Mouse (Mus musculus): Measurements from ENCODE around the gene Lrrc8d.

The Lrrc8d gene

GRCm38 (mm10) chr5:105876925-105877774 lies 177.4 kb downstream of the Lrrc8d start:
- ATAC-seq (ENCODE audit: insufficient number of reproducible peaks, low FRiP score, low TSS enrichment), result no peak

All from cerebellum, adult (tissue).